Mouse (Mus musculus): ENCODE data around the gene Stard9.

DNA sequence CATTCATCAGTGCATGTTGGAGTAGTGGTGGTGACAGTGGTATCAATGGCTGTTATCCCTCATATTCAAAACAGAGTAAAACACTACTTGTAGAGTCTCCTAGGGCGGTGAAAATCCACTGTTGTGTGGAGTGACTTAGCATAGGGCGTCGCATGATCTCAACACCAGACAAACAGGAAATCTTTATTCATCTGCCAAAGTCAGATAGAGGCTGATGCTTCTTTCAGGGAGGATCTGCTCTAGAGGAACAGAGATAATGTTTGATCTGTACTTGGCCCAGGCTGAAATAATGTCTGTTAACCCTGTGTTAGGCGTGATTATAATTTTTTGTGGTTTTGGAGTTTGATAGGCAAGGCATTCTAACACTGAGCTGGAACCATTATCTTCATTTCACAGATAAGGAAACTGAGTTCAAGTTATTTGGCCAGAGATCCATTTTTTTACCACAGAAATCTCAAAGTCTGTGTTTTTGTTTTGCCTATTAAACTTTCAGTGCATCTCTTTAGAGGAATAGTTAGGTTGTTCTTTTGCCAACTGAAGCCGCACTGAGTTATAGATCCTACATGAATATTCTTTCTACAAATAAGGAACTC, 31.7 kb downstream of the Stard9 start:
- no peak for TF ChIP-seq CTCF (IDR thresholded peaks at IDR 0.05; ENCODE audit: extremely low read depth, insufficient read depth, low read length)
- TF ChIP-seq POLR2A (IDR thresholded peaks at IDR 0.05; ENCODE audit: extremely low read depth, insufficient read depth, low read length), result no peak

All from cortical plate, adult 2 months (tissue).